Mouse (Mus musculus) liver, postnatal 0 days (tissue): ENCODE results near the gene Cxcr1.

Source experiments
- CTCF ChIP-seq: sonication (generic); IDR thresholded peaks from 2 replicates; pipeline ENCODE4 v1.5.1; 2016; ENCODE audit warnings: antibody characterized with exemption, low read depth
- EP300 ChIP-seq: IDR thresholded peaks from 2 replicates; pipeline ENCODE4 v1.6.1; 2016; ENCODE audit warnings: antibody characterized with exemption, low read depth, mild to moderate bottlenecking

DNA sequence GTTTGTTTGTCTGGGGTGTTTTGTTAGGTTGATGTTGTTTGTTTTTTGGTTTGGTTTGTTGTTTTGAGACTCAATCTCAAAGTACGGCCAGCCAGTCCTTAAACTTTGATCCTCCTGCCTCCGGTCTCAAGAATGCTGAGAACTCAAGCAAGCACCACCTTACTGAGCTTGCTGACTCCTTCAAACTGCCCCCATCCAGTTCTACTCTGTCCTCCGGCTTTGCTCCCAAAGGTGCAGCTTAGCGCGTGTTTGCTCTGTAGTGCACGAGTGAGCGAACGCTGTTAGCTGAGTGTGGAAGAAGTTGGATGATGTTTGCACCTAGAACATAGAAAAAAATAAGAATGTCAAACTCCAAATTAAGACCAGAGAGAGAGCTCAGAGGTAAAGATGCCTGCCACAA, 14.5 kb upstream of the Cxcr1 start:
- TF ChIP-seq CTCF (no peak), EP300 (no peak)
